Mouse (Mus musculus) cerebellum, adult 2 months (tissue): Measurements from ENCODE around the gene Itga4.
A peak's percentile ranks its signal among the peaks of the same experiment; 100 is the strongest.

Source experiments
- CTCF ChIP-seq: fragments of 200-500 bp; IDR thresholded peaks from 2 replicates; pipeline ENCODE4 v1.5.1; 2011; ENCODE audit warnings: low read depth, mild to moderate bottlenecking, control low read depth, low read length, moderate library complexity, borderline replicate concordance; ENCODE audit not compliant: insufficient read depth
- POLR2A ChIP-seq: fragments of 200-500 bp; IDR thresholded peaks from 2 replicates; pipeline ENCODE4 v1.6.1; 2011; ENCODE audit warnings: low read length, control low read depth, borderline replicate concordance; ENCODE audit not compliant: insufficient read depth

DNA sequence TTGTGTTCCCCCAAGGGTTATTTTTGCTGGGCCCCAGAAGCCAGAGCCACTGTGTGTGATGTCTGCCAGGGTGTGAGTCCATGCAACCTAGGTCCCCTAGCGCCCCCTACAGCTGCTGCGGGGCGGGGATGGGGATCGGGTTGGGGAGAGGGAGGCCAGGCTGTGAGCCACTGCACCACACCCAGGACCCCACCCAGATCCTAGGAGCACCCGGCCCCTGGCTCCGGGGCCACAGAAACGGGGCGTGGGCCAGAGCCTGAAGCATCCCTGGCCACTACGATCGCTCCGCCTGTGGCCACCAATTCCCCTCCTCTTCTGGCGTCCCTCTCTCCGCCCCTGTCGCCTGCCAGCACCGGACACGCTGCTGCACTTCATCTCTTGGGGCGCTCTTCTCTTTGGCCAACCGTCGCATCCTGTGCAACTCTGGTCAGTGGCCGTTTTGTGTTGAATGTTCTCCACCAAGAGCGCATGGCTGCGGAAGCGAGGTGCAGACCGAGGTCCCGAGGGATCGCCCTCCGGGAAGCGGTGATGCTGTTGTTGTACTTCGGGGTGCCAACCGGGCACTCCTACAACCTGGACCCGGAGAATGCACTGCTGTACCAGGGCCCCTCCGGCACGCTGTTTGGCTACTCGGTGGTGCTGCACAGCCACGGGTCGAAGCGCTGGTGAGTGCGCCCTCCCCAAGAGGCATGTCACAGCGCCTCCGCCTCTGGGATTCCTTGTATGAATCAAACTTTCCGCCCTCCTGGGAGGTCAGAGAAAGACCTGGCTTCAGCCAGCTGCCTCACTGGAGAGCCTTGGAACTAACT is at the start of gene Itga4:
- peak; percentile 42; the same call in 1 of the 2 replicates for TF ChIP-seq CTCF
- TF ChIP-seq POLR2A = no peak
